Mouse (Mus musculus) midbrain, postnatal 0 days (tissue): ENCODE measurements around the gene Pard3b. TPM values are rescaled to one million over a fixed set of nuclear protein-coding genes. Genes with fewer than 3 reads are reported as not detected.

ENCODE experiments used
- ATAC-seq: fragments of 200-750 bp; cut with Nextera tagmentation; 2 replicates; pipeline ENCODE4 v1.8.0; 2017; ENCODE audit warnings: moderate number of reproducible peaks, mild to moderate bottlenecking, moderate TSS enrichment, moderate library complexity; ENCODE audit not compliant: low FRiP score
- DNase-seq: peaks from one replicate; pipeline ENCODE4 v3.0.0-alpha.2; 2015; ENCODE audit warnings: low spot score
- H3K27ac ChIP-seq: fragments of 300-500 bp; sonication (generic); 2 replicates; pipeline ENCODE4 v1.5.1; 2014; ENCODE audit warnings: low read depth, mild to moderate bottlenecking, low read length, mixed read lengths
- H3K27me3 ChIP-seq: fragments of 300-500 bp; sonication (generic); 2 replicates; pipeline ENCODE4 v1.6.1; 2014; ENCODE audit warnings: low read length, control low read depth, mixed read lengths; ENCODE audit not compliant: insufficient read depth
- H3K36me3 ChIP-seq: fragments of 300-500 bp; sonication (generic); 2 replicates; pipeline ENCODE4 v1.6.1; 2014; ENCODE audit warnings: low read length, control low read depth, mixed read lengths; ENCODE audit not compliant: insufficient read depth
- H3K4me1 ChIP-seq: fragments of 300-500 bp; sonication (generic); 2 replicates; pipeline ENCODE4 v1.6.1; 2014; ENCODE audit warnings: mild to moderate bottlenecking, control low read depth, antibody characterized with exemption, low read length, mixed read lengths; ENCODE audit not compliant: insufficient read depth
- H3K4me2 ChIP-seq: fragments of 300-500 bp; sonication (generic); 2 replicates; pipeline ENCODE4 v1.6.1; 2014; ENCODE audit warnings: low read depth, mild to moderate bottlenecking, low read length, mixed read lengths; ENCODE audit not compliant: poor library complexity, severe bottlenecking
- H3K4me3 ChIP-seq: fragments of 300-500 bp; sonication (generic); 2 replicates; pipeline ENCODE4 v1.5.1; 2014; ENCODE audit warnings: low read depth, mild to moderate bottlenecking, low read length, moderate library complexity
- H3K9ac ChIP-seq: fragments of 300-500 bp; sonication (generic); replicated peaks from 2 replicates; pipeline ENCODE4 v1.6.1; 2014; ENCODE audit warnings: mild to moderate bottlenecking, low read length, moderate library complexity, mixed read lengths; ENCODE audit not compliant: poor library complexity, severe bottlenecking
- H3K9me3 ChIP-seq: fragments of 300-500 bp; sonication (generic); 2 replicates; pipeline ENCODE4 v1.6.1; 2016; ENCODE audit warnings: low read length, control low read depth
- CTCF ChIP-seq: IDR thresholded peaks from 2 replicates; pipeline ENCODE4 v1.5.1; 2016; ENCODE audit warnings: antibody characterized with exemption, mild to moderate bottlenecking
- WGBS: fragments of 180-500 bp; shearing (Covaris S2); extraction: QIAGEN DNeasy Blood & Tissue Kit; methylation state at CpG from one replicate; pipeline ENCODE4 v1.1.7; 2014; 5-methylcytosine and 5-hydroxymethylcytosine counted together
- polyA plus RNA-seq: library from polyadenylated mRNA; unstranded; fragments of >200 nt; fragmentation: Nextera tagmentation; extraction: Ambion mirVana; gene quantifications from 2 replicates; pipeline ENCODE4 v1.2.1, GENCODE M21; 2015
- total RNA-seq: library from RNA; depleted of rRNA; stranded (reverse); fragments of >200 nt; gene quantifications from 2 replicates; pipeline ENCODE4 v1.2.3, GENCODE M21; 2014

The Pard3b gene
- total and polyA plus RNA-seq, 2 experiments from 2014 or later: 5.3 to 7.0 TPM

DNA sequence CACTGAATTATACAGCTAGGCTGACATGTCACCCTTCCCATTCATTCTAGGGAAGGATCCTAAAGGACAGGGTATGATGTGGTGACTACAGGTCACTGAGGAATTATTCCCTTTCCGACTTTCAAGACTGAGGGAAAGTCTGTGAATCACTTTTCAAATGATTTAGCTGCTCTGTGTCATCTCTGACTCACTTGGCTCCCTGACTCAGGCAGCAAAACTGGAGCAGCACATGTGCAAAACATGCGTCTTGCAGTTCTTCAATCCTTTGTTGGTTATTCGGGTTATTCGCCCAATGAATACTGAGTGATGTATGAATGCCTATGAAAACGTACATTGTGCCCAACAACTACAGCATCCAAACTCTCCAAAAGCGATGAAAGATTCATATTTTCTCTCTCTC, 912.9 kb downstream of the Pard3b start:
- no peak for TF ChIP-seq CTCF
- Histone ChIP-seq H3K9ac (no peak overlapping the region), H3K9me3 (no peaks in the 10 kb centered on the region), H3K27ac (no peak overlapping the region), H3K36me3 (no peaks in the 10 kb centered on the region), H3K27me3 (no peaks in the 10 kb centered on the region), H3K4me1 (no peaks in the 10 kb centered on the region), H3K4me2 (no peak overlapping the region), H3K4me3 (no peak overlapping the region)
- WGBS: 85% methylated on average over 6 of the region's 6 CpGs
- ATAC-seq (no peak), DNase-seq (no peak)

DNA sequence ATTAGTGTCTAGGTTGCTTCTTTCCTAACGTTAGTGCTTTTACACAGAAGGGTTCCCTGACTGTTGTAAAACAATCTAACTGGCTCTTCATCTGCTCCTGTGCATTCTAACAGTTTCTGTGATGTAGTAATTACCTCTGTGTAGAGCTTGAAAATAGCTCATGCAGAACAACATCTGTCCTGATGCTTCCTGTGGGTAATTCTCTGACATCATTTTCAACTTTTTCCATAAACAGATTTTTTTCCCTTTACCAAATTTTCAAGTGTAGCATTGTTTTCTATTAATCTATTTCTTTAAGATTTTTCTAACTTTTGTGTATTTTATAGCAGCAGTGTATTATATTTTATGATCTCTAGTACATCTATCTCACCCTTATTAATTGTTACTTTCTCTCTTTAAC, 917.2 kb downstream of the Pard3b start:
- H3K27ac ChIP-seq: no peak overlapping the region
- 46% methylated on average over 1 of the region's 1 CpGs for WGBS
- no peaks in the 10 kb centered on the region for H3K9me3 ChIP-seq
- no peak overlapping the region for H3K4me2 ChIP-seq
- no peak overlapping the region for H3K9ac ChIP-seq
- DNase-seq (no peak), ATAC-seq (no peak)
- no peaks in the 10 kb centered on the region for H3K27me3 ChIP-seq
- H3K36me3 ChIP-seq: no peaks in the 10 kb centered on the region
- TF ChIP-seq CTCF: no peak
- H3K4me1 ChIP-seq: no peaks in the 10 kb centered on the region
- no peak overlapping the region for H3K4me3 ChIP-seq

DNA sequence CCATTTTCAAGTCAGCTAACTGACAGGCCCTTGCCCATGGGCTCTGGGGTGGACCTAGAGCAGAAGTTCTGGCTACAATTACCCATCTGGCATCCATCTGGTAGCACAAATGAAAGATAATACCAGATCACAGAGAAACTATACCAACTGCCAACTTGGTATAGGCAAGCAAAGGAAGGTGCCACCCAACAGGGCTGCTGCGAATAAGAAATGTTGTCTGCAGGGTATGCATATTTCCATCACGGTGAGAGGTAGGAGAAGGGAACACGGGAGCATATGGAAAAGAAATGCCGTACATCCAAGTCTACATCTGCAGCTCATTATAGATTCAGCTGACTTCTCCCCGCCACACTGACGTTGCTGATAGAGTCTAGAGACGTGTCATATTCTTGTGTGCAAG, 924.4 kb downstream of the Pard3b start:
- H3K4me2 ChIP-seq: no peak overlapping the region
- no peak overlapping the region for H3K9ac ChIP-seq
- DNase-seq: no peak
- WGBS: 67% methylated on average over 7 of the region's 7 CpGs
- no peak for ATAC-seq
- no peaks in the 10 kb centered on the region for H3K36me3 ChIP-seq
- no peak for TF ChIP-seq CTCF
- no peaks in the 10 kb centered on the region for H3K9me3 ChIP-seq
- H3K4me3 ChIP-seq: no peak overlapping the region
- no peaks in the 10 kb centered on the region for H3K27me3 ChIP-seq
- H3K27ac ChIP-seq: no peak overlapping the region
- H3K4me1 ChIP-seq: peaks cover 10% of the 10 kb centered on the region; the same call in 1 of the 2 replicates

DNA sequence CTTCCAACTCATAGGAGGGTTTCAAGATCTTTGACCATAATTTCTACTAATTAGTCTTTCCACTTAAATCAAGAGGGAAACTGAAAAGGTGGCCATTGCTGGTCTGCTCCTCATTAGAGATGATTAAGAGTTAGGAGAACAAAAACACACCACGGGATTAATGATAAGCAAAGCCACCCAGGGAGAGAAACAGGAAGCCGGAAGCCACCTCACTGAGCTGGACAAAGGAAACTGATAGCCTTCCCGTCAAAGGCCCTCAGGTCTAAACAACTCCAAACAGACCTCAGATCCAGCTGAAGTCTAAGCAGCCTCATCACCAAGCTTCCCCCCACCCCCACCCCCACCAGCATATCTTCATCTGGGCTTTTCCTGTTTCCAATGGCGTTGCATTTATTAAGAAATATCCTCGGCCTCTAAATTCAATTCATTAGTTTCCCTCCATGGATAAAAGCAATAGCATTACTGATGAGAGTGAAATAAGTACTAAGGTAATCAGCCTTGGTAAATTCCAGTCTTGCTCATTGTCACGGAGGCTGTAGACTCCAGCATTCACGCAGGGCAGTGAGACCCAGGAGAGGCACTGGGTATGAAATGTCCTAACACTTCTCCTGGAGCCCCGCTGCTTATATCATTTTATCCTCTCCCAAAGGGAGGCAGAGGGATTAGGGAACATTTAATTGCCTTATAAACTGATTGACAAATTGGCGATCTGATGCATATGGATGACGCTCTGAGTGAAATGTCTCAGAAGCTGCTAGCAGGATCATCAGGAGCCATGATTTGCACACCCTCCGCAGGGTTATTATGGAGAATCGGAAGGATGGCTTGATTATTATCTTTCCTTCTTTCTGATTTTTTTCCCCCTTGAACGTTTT, 925.9 kb downstream of the Pard3b start:
- DNase-seq (peak; percentile 27), ATAC-seq (no peak)
- 24% methylated on average over 13 of the region's 13 CpGs for WGBS
- Histone ChIP-seq H3K27ac (no peak overlapping the region), H3K4me2 (peak overlapping the region; percentile 19; the same call in 1 of the 2 replicates), H3K36me3 (no peaks in the 10 kb centered on the region), H3K4me3 (no peak overlapping the region), H3K9ac (0 out of 2 replicates have a peak overlapping the region, but pooled peaks have one; percentile 10), H3K27me3 (no peaks in the 10 kb centered on the region), H3K4me1 (peaks cover 10% of the 10 kb centered on the region; the same call in 1 of the 2 replicates), H3K9me3 (no peaks in the 10 kb centered on the region)
- TF ChIP-seq CTCF: no peak

DNA sequence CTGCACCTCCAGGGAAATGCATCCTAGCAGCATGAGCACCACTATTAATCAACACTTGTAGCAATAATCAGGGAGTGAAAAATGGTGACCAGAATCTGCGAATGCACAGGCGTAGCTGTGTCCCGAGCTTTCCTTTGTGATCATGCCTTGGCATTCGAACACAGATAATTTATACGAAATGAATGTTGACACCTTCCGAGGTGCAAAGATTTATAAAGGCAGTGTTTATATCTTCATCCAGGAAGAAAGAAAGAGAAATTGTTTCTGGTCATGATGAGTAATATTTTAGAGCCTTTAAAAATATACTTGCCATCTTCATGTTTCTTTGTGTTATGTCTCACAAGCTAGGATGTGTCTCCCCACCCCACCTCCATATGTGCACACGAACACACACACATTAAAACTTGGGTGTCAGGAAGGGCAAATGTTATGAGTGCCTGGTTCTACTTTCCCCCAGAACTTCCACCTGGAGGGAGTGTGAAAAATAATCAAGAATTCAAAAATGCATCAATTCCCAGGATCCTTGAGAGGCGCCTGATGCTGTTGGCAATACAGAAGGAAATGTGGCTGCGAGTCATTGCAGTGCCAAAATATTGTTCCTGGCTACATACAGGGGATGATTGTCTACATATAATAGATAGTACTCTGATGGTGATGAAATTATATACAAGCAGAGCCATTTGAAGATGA, 926.6 kb downstream of the Pard3b start:
- peak overlapping the region; percentile 19; the same call in 1 of the 2 replicates for H3K4me2 ChIP-seq
- H3K4me1 ChIP-seq: peaks cover 10% of the 10 kb centered on the region; the same call in 1 of the 2 replicates
- no peaks in the 10 kb centered on the region for H3K9me3 ChIP-seq
- H3K9ac ChIP-seq: 0 out of 2 replicates have a peak overlapping the region, but pooled peaks have one; percentile 10
- 62% methylated on average over 9 of the region's 9 CpGs for WGBS
- H3K4me3 ChIP-seq: no peak overlapping the region
- no peak overlapping the region for H3K27ac ChIP-seq
- no peaks in the 10 kb centered on the region for H3K36me3 ChIP-seq
- DNase-seq (no peak), ATAC-seq (no peak)
- TF ChIP-seq CTCF: no peak
- H3K27me3 ChIP-seq: no peaks in the 10 kb centered on the region

DNA sequence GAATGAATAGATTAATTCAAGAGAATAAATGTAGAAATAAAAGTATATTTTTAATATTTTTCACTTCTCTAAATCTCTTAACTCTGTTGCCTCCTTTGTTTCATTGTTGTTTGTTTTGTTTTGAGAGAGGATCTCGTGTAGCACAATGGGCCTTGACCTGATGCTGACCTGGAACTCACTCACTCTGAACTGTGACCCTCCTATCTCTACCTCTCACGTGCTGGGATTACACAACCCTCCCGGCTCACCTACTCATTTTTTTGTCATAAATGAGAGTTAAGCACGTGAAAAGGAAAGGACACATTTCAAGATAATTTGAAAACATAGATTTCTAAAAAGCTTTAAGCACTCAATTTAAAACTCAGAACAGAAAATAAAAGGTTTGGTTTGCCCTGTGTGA, 928.0 kb downstream of the Pard3b start:
- no peak for TF ChIP-seq CTCF

More for the DNA sequence above, 928.0 kb downstream of the Pard3b start:
- Histone ChIP-seq H3K9ac (no peak overlapping the region), H3K27me3 (no peaks in the 10 kb centered on the region), H3K4me1 (peaks cover 10% of the 10 kb centered on the region; the same call in 1 of the 2 replicates), H3K27ac (no peak overlapping the region), H3K4me3 (no peak overlapping the region), H3K4me2 (no peak overlapping the region), H3K9me3 (no peaks in the 10 kb centered on the region), H3K36me3 (no peaks in the 10 kb centered on the region)
- DNase-seq (no peak), ATAC-seq (no peak)
- WGBS: 31% methylated on average over 4 of the region's 4 CpGs
